Mouse (Mus musculus): Measurements from ENCODE around the gene Gm20458.

DNA sequence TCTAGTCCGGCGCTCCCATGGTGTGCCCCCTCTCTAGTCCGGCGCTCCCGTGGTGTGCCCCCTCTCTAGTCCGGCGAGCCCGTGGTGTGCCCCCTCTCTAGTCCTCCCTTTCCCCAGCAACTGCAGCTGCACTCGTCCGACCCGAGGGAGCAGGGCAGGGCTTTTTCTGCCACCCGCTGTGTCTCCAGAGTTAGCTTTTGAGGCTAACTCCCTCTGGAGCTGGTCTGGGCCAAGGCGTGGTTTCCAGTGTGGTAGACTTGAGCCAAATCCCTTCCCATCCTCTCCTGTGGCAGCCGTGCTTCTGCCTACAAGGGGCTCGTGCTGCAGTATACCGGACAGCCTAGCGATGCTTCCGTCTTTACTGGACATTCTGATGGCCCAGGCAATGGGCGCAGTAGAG lies 47.0 kb downstream of the Gm20458 start:
- TF ChIP-seq CTCF (IDR thresholded peaks at IDR 0.05; ENCODE audit: low read depth, low read length): no peak
- TF ChIP-seq POLR2A (IDR thresholded peaks at IDR 0.05; ENCODE audit: borderline replicate concordance, low read depth, low read length): no peak
